Mouse (Mus musculus): ENCODE results near the gene Cluh. TPM values are rescaled to one million over a fixed set of nuclear protein-coding genes. Genes with fewer than 3 reads are reported as not detected.

The Cluh gene
- polyA plus RNA-seq, 2 experiments from 2014 or later, result 6.8 to 8.1 TPM

DNA sequence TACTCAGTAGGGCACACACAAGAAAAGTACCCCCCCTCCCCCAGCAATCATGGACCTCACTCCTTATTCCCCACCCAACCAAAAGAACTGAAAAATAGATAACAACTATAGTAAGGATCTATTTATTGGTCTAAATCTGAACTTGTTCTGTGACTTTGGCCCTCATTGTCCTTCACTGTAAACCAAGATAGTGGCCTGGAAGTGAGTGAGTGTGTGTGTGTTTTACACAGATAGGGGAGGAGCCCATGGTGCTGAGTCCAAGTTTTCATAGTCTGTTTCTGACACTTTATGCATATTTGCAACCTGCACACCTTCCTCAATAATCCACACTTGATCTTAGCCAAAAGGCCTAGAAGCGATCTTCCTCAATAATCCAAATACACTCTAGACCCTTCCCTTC, 619 bp upstream of the Cluh start:
- ATAC-seq, result no peak

DNA sequence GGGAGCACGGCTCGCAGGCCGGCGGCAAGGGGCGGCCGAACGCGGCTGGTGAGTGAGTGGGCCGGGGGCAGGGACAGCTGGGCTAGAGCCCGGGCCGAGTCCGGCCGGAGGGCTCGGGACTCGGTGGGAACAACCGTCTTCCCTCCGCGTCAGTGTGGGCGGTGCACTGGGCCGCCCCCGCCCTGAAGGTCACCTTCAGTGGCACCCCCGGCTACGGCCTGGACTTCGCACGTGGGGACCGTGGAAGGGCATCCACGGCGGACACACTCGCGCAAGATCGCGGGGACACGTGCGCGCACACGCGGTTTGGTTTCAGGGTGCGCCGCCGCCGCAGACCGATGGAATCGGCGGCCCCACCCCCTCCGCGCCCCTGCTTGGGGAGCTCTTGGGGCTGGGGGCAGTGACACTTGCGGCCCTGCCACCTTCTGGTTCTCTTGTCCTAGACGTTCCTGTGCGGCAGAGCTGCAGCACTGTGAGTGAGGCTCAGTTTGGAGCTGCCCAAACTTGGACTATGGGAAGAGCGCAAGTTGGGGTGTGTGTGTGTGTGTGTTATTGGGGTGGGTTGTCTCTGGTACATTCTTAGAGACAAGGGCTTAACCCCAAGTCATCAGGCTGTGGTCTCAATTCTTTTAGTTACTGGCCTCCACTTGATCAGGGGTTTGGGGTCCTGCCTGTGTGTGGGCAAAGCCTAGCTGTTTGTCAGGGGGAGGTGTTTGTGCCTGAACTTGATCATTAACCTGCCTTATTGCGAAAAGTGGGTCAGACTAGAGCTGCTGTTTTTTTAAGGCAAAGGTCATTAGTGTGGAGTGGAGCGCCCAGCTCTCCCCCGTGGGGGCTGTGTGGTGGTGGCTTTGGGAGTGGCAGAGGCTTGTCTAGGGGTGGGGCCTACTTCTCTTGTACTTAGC, 604 bp downstream of the Cluh start:
- peak; percentile 3 for ATAC-seq

DNA sequence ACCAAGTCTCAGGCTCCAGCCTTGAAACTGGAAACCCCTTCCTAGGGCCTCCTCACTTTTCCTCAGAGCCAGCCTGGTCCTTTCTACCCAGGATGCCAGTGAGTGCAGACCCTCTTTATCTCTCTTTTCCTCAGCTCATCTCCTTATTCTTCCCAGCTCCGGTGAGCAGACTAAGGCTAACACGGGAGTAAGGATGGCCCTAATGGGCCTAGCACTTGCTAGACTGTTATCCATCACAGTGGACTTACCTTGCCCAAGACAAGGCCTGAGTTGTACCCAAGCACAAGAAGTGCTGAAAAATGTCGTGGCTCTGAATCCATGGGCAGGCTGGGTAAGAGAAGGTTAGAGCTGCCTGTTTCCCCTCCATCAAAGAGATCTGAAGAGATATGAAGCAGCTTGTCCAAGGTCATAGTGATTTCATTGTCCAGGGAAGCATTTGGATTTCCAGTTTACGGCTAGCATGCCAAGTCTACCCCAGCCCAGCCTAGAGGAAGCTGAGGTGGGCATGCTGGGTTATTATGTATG, 1.3 kb downstream of the Cluh start:
- ATAC-seq, result no peak

DNA sequence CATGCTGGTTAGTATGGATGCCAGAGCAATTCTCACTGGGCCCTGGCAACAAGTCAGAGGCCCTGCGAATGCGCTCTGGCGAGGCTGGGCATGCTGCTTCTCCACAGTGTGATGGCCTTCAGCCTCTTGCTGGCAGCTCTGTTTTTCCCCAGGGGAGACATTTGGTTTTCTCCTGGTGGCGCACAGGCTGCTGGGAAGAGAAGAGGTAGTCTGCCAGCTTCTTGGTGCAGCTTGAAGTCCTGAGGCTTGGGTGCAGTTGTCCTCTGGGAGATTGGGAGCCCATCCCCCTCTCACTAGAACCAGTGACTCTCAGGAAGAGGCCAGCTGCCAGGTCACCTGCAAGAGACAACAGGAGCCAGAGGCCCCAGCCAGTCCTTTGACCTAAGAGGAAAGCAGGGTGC, 3.5 kb downstream of the Cluh start:
- ATAC-seq, result no peak

DNA sequence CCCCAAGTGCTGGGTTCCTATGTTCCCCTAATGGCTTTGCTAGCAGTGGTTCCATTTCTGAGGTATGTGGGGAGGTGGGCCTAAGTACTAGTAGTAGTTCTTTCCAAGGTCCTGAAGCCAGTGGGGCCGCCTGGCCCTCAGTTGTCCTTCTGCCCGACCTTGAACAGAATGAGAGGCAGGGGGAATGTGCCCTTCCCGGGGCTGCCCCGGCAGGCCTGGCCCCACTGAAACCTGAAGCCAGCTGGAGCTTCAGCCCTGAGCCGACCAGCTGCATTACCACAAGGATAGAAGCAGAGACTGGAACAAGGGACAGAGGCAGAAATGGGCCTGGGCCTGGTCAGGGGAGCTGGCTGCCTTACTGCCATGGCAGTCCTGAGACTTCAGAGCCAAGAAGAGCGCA, 4.1 kb downstream of the Cluh start:
- no peak for ATAC-seq

DNA sequence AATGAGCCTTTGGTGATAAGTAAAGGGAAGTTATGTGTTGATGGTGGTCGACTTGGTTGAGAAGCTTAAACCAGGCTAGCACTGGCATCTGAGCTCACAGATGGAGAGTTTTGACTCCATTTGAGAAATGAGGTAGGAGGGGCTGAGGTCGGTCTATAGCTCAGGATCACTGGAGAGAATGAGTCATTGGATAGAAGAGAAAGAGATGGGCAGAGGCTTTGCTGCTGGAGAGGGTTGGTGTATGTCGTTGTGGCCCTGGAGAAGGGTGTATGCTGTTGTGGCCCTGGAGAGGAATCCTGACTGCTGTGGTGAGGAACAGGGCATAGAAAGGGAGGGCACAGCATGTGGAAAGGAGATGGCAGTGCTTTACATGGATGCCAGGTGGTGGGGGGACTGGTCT, 6.6 kb downstream of the Cluh start:
- ATAC-seq, result no peak

DNA sequence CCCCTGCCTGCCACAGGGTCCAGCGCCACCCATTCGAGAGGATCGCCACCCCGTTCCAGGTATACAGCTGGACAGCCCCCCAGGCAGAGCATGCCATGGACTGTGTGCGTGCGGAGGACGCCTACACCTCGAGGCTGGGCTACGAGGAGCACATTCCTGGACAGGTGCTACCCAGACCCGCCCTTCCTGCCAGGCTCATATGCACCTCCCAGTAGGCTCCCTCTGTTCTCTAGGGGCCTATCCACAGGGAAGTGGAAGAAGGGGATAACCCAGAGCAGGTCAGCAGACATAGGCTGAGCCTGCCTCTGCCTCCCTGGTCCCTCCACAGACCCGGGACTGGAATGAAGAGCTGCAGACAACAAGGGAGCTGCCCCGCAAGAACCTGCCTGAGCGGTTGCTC, 11.0 kb downstream of the Cluh start:
- no peak for ATAC-seq

DNA sequence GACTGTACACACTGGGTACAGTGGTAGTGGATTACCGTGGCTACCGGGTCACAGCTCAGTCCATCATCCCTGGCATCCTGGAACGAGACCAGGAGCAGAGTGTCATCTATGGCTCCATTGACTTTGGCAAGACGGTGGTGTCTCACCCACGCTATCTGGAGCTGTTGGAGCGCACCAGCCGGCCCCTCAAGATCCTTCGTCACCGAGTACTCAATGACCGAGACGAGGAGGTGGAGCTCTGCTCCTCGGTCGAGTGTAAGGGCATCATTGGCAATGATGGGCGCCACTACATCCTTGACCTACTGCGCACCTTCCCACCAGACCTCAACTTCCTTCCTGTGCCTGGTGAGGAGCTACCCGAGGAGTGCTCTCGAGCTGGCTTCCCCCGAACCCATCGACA, 12.3 kb downstream of the Cluh start:
- no peak for ATAC-seq

DNA sequence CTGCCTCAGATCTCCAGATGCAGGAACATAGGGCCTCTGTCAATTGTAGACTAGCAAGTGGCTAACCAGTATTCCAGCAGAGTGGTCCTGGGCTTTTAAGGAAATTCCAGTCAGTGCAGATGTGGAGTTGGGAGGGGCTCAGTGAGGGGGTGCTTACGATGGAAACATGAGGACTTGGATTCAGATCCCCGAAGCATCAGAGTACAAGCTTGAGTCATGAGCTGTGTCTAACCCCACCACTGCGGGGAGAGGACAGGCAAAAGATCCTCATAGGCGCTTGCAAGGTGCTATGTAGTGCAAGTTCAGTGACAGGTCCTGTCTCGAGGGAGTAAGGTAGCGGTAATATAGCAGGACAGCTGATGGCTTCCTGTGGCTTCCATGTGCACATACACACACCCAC, 12.9 kb downstream of the Cluh start:
- ATAC-seq, result no peak

DNA sequence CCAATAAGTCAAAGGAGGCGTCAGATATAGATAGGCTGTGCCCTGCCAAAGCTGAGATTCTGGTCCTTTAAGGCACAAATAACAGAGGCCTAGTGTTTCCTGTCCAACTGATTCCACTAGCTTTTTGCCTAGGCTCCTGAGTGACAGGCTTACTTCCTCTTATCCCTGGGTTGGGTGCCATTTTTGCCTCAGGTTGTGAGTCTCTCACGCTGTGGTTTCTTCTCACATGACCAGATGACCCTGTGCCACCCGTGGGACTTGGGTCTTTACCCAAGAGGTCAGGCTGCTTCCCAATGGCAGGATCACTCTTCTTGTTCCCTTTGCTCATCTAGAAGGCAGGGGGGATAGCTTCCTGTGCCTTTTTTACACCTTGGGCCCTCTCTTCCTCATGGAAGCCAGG, 15.0 kb downstream of the Cluh start:
- ATAC-seq, result no peak

DNA sequence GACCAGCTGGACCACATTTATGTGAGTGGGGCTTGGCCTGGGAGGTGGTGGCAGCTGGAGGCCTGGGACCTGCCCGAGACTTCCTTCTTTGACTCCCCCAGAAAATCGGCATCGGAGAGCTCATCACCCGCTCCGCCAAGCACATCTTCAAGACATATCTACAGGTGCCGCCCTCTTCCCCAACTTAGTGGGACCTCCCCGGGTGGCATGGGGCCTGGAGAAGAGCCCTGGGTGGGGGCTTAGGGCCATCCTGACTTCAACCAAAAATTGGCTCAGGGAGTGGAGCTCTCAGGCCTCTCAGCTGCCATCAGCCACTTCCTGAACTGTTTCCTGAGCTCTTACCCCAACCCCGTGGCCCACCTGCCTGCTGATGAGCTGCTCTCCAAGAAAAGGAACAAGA, 15.6 kb downstream of the Cluh start:
- ATAC-seq, result no peak

DNA sequence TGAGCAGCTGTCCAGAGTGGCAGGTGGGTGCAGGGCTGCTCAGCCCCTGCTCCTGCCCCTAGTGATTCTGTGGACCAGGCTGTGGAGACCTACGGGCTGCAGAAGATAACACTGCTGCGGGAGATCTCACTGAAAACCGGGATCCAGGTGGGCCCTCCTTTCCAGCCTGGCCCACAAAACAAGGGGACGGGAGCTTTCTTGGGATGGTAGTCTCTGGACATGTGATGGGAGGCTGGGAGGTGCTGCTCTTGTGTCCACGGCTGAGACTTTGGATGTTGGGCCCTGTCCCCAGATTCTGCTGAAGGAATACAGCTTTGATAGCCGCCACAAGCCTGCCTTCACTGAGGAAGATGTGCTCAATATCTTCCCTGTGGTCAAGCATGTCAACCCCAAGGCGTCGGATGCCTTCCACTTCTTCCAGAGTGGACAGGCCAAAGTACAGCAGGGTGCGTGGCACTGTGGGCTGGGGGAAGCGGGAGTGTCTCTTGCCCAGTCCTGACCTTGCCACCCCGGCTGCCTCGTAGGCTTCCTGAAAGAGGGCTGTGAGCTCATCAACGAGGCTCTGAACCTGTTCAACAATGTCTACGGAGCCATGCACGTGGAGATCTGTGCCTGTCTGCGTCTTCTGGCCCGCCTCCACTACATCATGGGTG, 16.5 kb downstream of the Cluh start:
- no peak for ATAC-seq

DNA sequence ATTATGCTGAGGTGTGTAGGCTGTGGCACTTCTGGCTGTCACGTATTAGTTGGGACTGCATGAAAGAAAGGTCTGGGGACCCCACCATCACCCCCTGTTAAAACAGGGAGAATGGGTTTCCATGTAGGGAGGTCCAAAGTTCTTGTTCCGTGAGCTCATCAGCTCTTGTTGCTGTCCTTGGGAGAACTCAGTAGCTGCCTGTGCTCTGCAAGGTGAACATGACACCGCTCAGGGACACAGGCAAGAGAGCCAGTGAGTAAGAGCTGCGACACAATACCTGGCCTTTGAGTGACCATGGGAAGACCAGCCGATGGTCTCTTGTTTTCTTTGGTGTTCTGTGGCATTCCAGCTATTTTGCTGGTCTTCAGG, 17.0 kb downstream of the Cluh start:
- no peak for ATAC-seq

DNA sequence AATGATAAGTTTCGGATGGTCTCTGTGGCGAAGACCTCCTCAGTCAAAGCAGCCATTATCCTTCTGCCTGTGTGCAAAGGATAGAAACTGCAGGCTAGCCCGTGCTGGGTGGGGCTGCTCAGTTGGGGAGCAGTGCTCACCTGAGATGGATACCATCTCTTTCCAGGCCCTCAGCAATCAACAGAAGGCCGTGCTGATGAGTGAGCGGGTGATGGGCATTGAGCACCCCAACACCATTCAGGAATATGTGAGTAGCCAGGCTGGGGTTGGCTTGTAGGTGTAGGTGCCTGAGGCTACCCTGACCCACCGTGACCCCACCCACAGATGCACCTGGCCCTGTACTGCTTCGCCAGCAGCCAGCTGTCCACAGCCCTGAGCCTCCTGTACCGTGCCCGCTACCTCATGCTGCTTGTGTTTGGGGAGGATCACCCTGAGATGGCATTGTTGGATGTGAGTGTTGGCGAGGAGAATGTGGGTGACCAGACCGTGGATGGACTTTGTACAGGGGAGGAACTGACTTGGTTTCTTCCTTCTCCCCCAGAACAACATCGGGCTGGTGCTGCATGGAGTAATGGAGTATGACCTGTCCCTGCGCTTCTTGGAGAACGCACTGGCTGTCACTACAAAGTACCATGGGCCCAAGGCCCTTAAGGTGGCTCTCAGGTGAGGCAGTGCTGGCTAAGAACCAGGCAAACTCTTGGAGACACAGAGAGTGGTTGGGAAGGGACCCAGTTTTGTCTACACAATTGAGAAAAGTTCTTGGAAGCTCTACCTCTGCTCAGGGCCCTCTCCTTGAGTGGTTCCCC, 17.7 kb downstream of the Cluh start:
- no peak for ATAC-seq

DNA sequence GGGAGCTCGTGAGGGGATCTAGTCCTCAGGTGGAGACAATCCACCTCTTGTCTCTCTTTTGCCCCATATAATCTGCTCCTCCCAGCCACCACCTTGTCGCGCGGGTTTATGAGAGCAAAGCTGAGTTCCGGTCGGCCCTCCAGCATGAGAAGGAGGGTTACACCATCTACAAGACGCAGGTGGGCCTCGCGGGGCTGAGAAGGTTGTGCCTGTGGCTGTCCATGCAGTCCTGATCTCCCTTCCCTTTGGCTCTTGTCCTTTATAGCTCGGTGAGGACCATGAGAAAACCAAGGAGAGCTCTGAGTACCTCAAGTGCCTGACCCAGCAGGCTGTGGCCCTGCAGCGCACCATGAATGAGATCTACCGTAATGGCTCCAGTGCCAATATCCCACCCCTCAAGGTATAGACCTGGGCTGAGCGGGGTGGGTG, 18.3 kb downstream of the Cluh start:
- ATAC-seq, result no peak

DNA sequence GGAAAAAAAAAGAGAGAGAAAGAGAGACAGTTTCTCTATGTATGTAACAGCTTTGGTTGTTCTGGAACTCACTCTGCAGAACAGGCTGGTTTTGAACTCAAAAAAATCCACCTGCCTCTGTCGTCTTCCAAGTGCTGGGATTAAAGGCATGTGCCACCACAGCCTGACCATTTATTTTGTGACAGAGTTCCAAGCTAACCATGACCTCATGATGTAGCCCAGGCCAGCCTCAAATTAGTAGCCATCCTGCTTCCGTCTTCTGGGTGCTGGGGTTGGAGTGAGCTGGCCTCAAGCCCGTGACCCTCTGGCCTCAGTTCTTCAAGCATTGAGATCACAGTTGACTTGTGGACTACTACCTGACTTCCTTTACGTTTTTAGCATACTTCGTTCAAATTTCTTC, 19.2 kb downstream of the Cluh start:
- ATAC-seq, result no peak

DNA sequence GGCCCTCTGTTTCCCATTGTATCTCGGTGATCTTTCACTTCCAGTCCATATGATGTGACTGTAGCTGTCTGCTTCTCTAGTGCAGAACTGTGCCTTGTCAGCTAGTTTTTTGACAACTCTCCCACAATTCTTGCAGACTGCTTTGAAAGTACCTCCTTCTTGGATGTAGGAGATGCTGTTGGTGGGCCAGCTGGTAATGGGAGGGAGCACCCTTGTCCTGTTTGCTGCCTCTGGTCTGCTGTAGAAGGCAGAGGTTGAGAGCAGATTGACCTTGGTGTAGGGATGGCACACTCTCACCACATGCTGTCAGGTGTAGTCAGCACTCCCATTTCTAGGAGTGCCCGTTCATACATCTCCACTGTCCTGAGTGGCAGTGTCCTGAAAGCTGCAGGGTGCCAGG, 19.7 kb downstream of the Cluh start:
- no peak for ATAC-seq

DNA sequence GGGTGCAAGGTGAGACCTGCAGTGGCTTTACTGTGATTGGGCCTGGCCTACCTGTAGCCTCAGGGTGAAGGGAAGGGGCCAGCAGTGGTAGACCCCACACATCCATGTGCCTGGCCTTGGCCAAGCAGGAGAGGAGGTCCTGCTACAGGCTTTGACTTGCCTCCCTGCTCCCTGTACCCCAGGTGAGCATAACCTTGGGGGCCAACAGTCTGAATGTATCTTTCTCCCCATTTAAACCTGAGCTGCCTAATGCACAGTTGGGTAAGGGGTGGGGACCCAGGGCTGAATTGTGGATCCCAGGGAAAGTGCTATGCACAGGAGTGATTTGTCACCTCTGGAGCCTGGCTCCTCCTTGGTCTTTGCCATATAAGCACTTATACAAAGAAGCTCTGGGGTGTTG, 20.9 kb downstream of the Cluh start:
- no peak for ATAC-seq

DNA sequence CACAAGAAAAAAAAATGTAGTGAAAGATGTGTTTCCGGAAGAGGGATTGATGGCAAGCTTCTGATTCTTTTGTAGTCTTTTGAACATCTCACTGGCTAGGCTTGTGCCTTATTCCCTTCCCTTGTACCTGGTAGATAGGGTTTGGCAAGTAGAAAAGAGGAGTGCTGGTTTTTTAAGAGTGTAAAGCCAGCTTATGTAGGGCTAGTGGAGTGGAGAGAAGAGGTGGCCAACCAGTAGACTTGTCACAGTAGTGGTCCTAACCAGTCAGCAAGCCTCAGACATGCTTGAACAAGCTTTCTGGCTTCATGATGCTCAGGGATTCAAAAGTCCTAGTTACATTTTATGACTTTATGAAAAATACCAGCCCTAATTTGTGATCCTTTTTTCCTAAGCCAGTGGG, 21.7 kb downstream of the Cluh start:
- no peak for ATAC-seq

DNA sequence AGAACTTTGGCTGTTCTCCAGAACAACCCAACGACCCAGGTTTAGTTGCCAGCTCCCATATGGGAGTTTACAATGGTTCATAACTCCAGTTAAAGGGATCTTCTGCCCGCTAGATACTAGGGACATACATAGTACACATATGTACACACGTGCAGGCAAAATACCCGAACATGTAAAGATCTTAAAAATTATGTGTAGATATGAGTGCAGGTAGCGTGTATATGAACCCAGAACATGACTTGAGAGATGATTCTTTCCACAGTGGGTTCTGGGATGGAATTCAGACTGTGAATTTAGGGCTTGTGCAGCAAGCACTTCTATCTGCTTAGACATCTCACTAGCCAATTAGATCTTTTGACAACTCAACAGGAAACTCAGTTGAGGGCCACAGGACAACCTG, 22.5 kb downstream of the Cluh start:
- no peak for ATAC-seq

DNA sequence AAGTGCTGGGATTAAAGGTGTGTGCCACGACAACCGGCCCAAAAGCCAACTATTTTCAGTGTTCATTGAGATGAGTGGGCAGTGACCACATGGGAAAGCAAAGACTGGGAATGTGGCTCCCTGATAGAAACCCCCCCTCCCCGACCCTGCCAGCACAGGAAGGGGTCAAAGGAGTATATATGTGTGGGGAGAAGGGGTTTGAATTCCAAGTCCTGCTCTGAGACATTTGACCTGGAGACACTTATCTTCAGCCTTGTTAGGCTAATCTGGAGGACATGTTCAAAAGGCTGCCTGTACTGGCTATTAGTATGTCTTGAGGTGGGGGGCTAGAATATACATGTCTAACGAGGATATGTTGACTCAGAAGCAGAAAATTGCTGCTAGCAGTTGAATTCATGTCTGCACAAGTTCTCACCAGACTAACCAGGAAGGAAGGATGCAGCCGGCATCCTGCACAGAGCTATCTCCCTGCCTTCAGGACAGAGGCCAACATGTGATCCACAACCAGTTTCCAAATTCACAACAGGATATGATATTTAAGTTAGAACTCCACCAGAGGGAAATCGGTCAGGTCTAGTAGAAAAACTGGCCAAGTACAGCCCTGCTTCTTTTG, 23.7 kb downstream of the Cluh start:
- no peak for ATAC-seq

DNA sequence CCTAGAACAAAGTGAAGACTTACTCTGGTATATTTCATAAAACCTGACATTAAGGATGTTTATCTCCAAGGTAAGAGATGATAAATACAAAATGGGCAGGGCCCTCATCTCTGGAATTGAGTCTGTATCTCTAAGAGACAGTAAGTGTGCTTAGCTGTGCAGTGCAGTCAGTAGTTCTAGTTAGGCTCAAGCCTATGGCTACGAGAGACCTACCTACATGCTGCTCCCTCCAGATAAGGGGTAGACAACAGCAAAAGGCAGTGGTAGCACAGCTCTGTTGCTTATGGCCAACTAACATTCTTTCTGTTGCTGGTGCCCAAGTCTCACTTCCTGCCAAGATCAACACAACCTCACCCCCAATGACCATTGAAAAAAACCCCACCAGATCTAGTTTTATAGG, 24.3 kb downstream of the Cluh start:
- no peak for ATAC-seq

DNA sequence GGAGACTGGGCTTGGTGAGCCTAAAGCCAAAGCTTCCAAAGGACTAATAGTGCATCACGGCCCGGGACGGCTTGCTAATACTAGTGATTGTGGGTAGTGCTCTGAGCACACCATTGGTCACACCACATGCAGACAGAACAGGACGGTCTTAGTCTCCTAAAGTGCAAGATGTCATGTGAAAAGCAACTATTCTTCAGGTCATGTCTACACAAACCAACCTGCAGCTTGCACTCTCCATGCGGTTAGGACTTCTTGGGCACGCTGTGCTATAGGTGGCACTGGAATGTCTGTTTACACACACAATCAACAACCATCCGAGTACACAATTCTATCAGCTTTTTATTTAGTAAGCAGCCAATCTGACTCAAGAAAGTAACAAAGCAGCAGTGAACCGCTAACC, 25.4 kb downstream of the Cluh start:
- ATAC-seq, result no peak
